Mouse (Mus musculus) small intestine, adult 2 months (tissue): ENCODE measurements around the gene Eif3d. TPM values are rescaled to one million over a fixed set of nuclear protein-coding genes. Genes with fewer than 3 reads are reported as not detected.

Source experiments
- H3K27ac ChIP-seq: fragments of 200-500 bp; 2 replicates; pipeline ENCODE4 v1.5.1; 2012; ENCODE audit warnings: low read depth, low read length, control low read depth, inconsistent platforms; ENCODE audit not compliant: insufficient read depth
- H3K27me3 ChIP-seq: fragments of 200-500 bp; 2 replicates; pipeline ENCODE4 v1.6.1; 2012; ENCODE audit warnings: mild to moderate bottlenecking, moderate library complexity, low read length, inconsistent platforms; ENCODE audit not compliant: control insufficient read depth, insufficient read depth
- H3K36me3 ChIP-seq: fragments of 200-500 bp; 2 replicates; pipeline ENCODE4 v1.6.1; 2012; ENCODE audit warnings: mild to moderate bottlenecking, low read length, control low read depth, inconsistent platforms; ENCODE audit not compliant: control insufficient read depth, insufficient read depth
- H3K4me1 ChIP-seq: fragments of 200-500 bp; 2 replicates; pipeline ENCODE4 v1.6.1; 2012; ENCODE audit warnings: low read length, inconsistent platforms, mixed read lengths; ENCODE audit not compliant: control insufficient read depth, insufficient read depth, insufficient read length
- H3K4me3 ChIP-seq: fragments of 200-500 bp; 2 replicates; pipeline ENCODE4 v1.5.1; 2012; ENCODE audit warnings: low read depth, mild to moderate bottlenecking, control low read depth, inconsistent platforms, low read length, moderate library complexity
- CTCF ChIP-seq: fragments of 200-500 bp; IDR thresholded peaks from 2 replicates; pipeline ENCODE4 v1.5.1; 2012; ENCODE audit warnings: low read depth, mild to moderate bottlenecking, control low read depth, inconsistent platforms, low read length, moderate library complexity, mixed read lengths; ENCODE audit not compliant: insufficient replicate concordance, insufficient read length; ENCODE audit errors: extremely low read depth
- POLR2A ChIP-seq: fragments of 200-500 bp; IDR thresholded peaks from 2 replicates; pipeline ENCODE4 v1.6.1; 2012; ENCODE audit warnings: low read depth, mild to moderate bottlenecking, control low read depth, inconsistent platforms, low read length, moderate library complexity
- WGBS: fragments of 180-500 bp; shearing (Covaris S2); methylation state at CpG from one replicate; pipeline ENCODE4 v1.1.7; 2018; 5-methylcytosine and 5-hydroxymethylcytosine counted together
- polyA plus RNA-seq: library from polyadenylated mRNA; depleted of rRNA; stranded (reverse); fragments of >200 nt; gene quantifications from 2 replicates; pipeline ENCODE4 v1.2.3, GENCODE M21; 2012

The Eif3d gene
- polyA plus RNA-seq, 1 experiment: 89.4 TPM

- H3K27me3 ChIP-seq: no peaks in the 10 kb centered on the region
Measured at GRCm38 (mm10) chr15:77962447-77962846, 8.2 kb downstream of the Eif3d start.

GRCm38 (mm10) chr15:77960693-77961092 is 9.9 kb downstream of the Eif3d start:
- 86% methylated on average over 6 of the region's 6 CpGs for WGBS
- TF ChIP-seq POLR2A: no peak
- no peak for TF ChIP-seq CTCF
- H3K36me3 ChIP-seq: peaks cover 72% of the 10 kb centered on the region
- H3K4me3 ChIP-seq: no peak overlapping the region
- H3K4me1 ChIP-seq: peaks cover 13% of the 10 kb centered on the region
- peaks cover 3% of the 10 kb centered on the region; the same call in 1 of the 2 replicates for H3K27me3 ChIP-seq
- no peak overlapping the region for H3K27ac ChIP-seq

More at GRCm38 (mm10) chr15:77962447-77962846, 8.2 kb downstream of the Eif3d start:
- Histone ChIP-seq H3K4me1 (no peaks in the 10 kb centered on the region), H3K4me3 (no peak overlapping the region), H3K36me3 (peaks cover 89% of the 10 kb centered on the region), H3K27ac (no peak overlapping the region)
- TF ChIP-seq POLR2A (no peak), CTCF (no peak)
- WGBS: 95% methylated on average over 5 of the region's 5 CpGs

GRCm38 (mm10) chr15:77958071-77958470 is 12.5 kb downstream of the Eif3d start:
- TF ChIP-seq CTCF (no peak), POLR2A (no peak)
- Histone ChIP-seq H3K4me1 (peaks cover 14% of the 10 kb centered on the region), H3K27me3 (peaks cover 5% of the 10 kb centered on the region; the same call in 1 of the 2 replicates), H3K27ac (no peak overlapping the region), H3K36me3 (peaks cover 46% of the 10 kb centered on the region), H3K4me3 (no peak overlapping the region)
- 57% methylated on average over 3 of the region's 3 CpGs for WGBS

- H3K4me1 ChIP-seq: peaks cover 14% of the 10 kb centered on the region
- peaks cover 41% of the 10 kb centered on the region for H3K36me3 ChIP-seq
- no peak overlapping the region for H3K4me3 ChIP-seq
- 37% methylated on average over 5 of the region's 5 CpGs for WGBS
- peaks cover 5% of the 10 kb centered on the region; the same call in 1 of the 2 replicates for H3K27me3 ChIP-seq
- H3K27ac ChIP-seq: no peak overlapping the region
- TF ChIP-seq POLR2A: no peak
- TF ChIP-seq CTCF: no peak
Measured at GRCm38 (mm10) chr15:77957625-77958024, 13.0 kb downstream of the Eif3d start.

- H3K27ac ChIP-seq: no peak within 1 kb of the TSS
- peaks cover 5% of the 10 kb centered on the region; the same call in 1 of the 2 replicates for H3K27me3 ChIP-seq
- no peak for TF ChIP-seq CTCF
- TF ChIP-seq POLR2A: no peak
- H3K36me3 ChIP-seq: peaks cover 29% of the 10 kb centered on the region
- peaks cover 14% of the 10 kb centered on the region for H3K4me1 ChIP-seq
- WGBS: under 1% methylated on average over 39 of the region's 39 CpGs
- H3K4me3 ChIP-seq: peak within 1 kb of the TSS; percentile 68
Measured at GRCm38 (mm10) chr15:77956404-77956901, 14.2 kb downstream of the Eif3d start, which contains the start of gene Foxred2. Foxred2 (minus strand) TSS chr15:77956722.

- TF ChIP-seq CTCF: no peak
- no peak for TF ChIP-seq POLR2A
- WGBS: 14% methylated on average over 52 of the region's 52 CpGs
- H3K27me3 ChIP-seq: peaks cover 5% of the 10 kb centered on the region; the same call in 1 of the 2 replicates
- peak overlapping the region; percentile 68 for H3K4me3 ChIP-seq
- H3K36me3 ChIP-seq: peaks cover 22% of the 10 kb centered on the region
- peaks cover 14% of the 10 kb centered on the region for H3K4me1 ChIP-seq
- no peak overlapping the region for H3K27ac ChIP-seq
Measured at GRCm38 (mm10) chr15:77955440-77956403, 14.9 kb downstream of the Eif3d start.

GRCm38 (mm10) chr15:77954362-77954761 is 16.3 kb downstream of the Eif3d start:
- WGBS: 92% methylated on average over 2 of the region's 2 CpGs
- peaks cover 9% of the 10 kb centered on the region for H3K36me3 ChIP-seq
- peaks cover 14% of the 10 kb centered on the region for H3K4me1 ChIP-seq
- no peak for TF ChIP-seq POLR2A
- no peak for TF ChIP-seq CTCF
- peaks cover 5% of the 10 kb centered on the region; the same call in 1 of the 2 replicates for H3K27me3 ChIP-seq
- no peak overlapping the region for H3K27ac ChIP-seq
- no peak overlapping the region for H3K4me3 ChIP-seq
